13 mouse cellular contexts compared by ENCODE assay signal in the genomic region with DNA sequence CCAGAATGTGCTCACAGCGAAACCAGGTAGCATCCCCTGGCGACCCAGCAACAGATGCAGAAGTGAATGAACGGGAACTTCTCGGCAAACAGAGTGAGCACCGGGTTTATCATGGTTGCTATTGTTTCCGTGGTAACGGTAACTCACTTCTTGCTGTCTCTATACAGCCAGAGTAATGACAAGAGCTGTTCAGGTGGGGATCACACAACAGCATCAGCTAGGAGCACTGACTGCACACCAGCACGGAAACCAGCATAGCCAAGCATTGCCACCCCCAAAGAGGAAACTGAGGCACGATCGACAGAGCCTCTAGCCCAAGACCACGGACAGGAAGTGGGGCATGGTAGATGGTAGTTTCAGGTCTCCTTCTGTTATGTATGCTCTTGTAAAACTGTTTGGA.
DNase-seq lines count a peak whose midpoint lies in the region.
"Had no signal": no experiment of that assay in that cellular context is flagged by ENCODE, and none has a peak within 500 bp of the region (broad histone marks: within the 10 kb centered on the region; RNA-seq: fewer than 3 reads in every experiment).

No protein-coding gene starts in this region.

- DNase-seq in spleen, adult 12 weeks (ENCODE audit: low spot score) = peak; percentile 14
- DNase-seq in spleen, postnatal 14 days (ENCODE audit: low spot score in 2 of 2) = no peak
- DNase-seq in CD4-positive, CD25-positive, alpha-beta regulatory T cell, adult 2 months (ENCODE audit: low read depth, low spot score) = peak; percentile 66
- peak; percentile 34 for DNase-seq in T-cell, adult 2 months (ENCODE audit: low spot score)
- peak; percentile 62 to 69 for DNase-seq in natural killer cell, adult 2 months (ENCODE audit: low spot score in 2 of 2)
- no peak for DNase-seq in lung, postnatal 10 days
- no peak for DNase-seq in adrenal gland, adult 8-10 months
- DNase-seq: cerebellum, adult 18-20 months; heart, adult 11 months; kidney, adult 8-10 months; kidney, postnatal 36 days; right cerebral cortex, postnatal 14 days; thymus, postnatal 25 days had no signal

Comparison
In these comparisons a context has a peak if more than half of its experiments do, and no peak if none do; other contexts are left out.
1. DNase-seq: peak in spleen, adult 12 weeks (single experiment), CD4-positive, CD25-positive, alpha-beta regulatory T cell, adult 2 months (single experiment), T-cell, adult 2 months (single experiment) and natural killer cell, adult 2 months (2 of 2); none in spleen, postnatal 14 days (0 of 2), lung, postnatal 10 days (single experiment) and adrenal gland, adult 8-10 months (single experiment).